Mouse (Mus musculus) central nervous system, embryonic 18 days (tissue): Measurements from ENCODE around the gene Eef1akmt1. TPM values are rescaled to one million over a fixed set of nuclear protein-coding genes. Genes with fewer than 3 reads are reported as not detected.

Experiments
- polyA plus RNA-seq: library from polyadenylated mRNA; depleted of rRNA; stranded (reverse); fragments of >200 nt; gene quantifications from 2 replicates; pipeline ENCODE4 v1.2.3, GENCODE M21; 2012; rRNA removed

Gene Eef1akmt1
- polyA plus RNA-seq, result 52.2 and 52.5 TPM in 2 replicates

DNA sequence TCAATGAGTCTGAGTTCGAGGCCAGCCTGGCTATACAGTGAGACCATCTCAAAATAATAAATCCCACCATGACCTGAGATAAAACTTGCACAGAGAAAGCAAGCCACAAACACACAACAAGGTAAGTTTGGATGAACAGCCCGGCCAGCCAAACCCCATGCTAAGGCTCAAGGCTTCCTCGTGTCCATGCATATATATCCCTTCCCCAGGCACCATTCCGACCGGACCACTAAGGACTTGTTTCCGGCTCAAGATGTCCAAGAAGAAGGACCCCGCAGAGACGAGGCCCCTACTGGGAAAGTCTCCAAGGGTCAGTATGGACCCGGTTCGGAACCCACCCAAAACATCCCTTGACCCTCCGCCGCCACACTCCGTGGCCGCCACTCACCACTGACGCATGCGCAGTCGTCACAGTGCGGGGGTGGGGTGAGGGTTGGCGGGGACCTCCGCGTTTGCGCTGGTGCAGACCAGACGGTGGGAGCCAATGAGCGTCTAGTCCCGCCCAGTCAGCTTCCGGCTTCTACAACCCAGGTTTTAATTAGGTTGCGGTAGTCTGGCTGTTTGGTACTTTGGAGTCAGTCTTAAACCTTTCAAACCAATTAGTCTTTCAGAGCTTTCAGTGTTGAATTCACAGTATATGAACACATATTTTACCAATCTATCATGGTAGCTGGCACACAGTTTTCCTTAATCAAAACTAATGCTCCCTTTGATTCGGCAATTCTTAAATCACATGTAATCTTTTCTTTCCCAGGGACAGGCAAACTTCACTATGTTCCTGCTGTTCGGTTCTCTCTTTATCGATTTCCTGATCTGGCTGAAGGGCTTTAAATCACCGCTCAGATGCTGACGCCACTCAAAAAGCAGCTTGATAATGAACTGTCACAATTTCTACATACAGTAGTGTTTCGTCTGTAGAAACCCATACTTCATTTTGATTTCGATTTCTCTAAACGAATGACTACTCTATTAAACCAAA is at the start of gene Eef1akmt1:
Eef1akmt1 (minus strand) TSS at position 458 of the 979 bp plus-strand sequence.

DNA sequence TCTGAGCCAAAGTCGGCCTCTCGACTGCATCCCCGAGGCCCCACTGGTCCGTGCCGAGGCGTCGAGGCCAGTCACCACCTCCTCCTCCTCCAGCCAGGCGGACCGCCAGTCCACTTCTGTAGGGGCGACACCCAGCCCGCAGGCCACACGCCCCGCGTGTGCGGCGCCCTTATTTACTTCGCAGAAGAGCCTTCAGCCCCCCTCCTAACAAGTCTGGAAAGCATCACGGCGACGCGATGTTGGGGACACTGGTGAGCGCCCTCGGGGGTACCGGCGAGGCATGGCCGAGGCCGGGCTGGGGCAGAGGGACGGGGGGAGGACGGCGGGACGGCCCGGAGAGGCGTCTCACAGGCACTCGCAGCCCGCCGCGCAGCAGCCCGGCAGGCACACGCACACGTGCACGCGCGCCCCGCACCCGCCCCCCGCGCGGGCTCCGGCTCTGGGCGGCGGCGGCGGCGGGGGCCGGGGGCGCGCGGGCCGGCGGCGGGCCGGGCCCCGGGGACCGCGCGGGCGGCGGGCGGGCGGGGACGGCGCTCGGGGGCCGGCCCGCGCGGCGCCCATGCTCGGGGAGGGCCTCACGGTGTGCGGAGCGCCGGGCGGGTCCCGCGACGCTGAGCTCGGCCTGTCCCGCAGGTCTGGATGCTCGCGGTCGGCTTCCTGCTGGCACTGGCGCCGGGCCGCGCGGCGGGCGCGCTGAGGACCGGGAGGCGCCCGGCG is 46.6 kb downstream of the Eef1akmt1 start, which contains the start of gene Il17d:
Il17d (plus strand) TSS at position 107 of the 717 bp plus-strand sequence.

Other genes with a start within 250 kb of the Eef1akmt1 start
- gene Cryl1, start 173.1 kb downstream of the Eef1akmt1 start, polyA plus RNA-seq, result 18.3 and 18.7 TPM in 2 replicates
- gene Ift88, start 147.6 kb downstream of the Eef1akmt1 start, polyA plus RNA-seq, result 24.3 and 27.5 TPM in 2 replicates
- gene Il17d, start 46.8 kb downstream of the Eef1akmt1 start, polyA plus RNA-seq, result 36.6 and 38.2 TPM in 2 replicates
- 7.9 and 8.7 TPM in 2 replicates for gene Xpo4, start 93.8 kb upstream of the Eef1akmt1 start, polyA plus RNA-seq
- not detected in 2 replicates for gene Gm49361, start 174.5 kb upstream of the Eef1akmt1 start, polyA plus RNA-seq
- gene Lats2, start 186.8 kb upstream of the Eef1akmt1 start, polyA plus RNA-seq, result 6.7 and 7.9 TPM in 2 replicates
- gene Sap18, start 226.6 kb upstream of the Eef1akmt1 start, polyA plus RNA-seq, result 25.9 and 35.2 TPM in 2 replicates